Mouse (Mus musculus) inflammation-experienced regulatory T-cells, adult 16 weeks (primary cell): Measurements from ENCODE around the gene Thbs4. TPM values are rescaled to one million over a fixed set of nuclear protein-coding genes. Genes with fewer than 3 reads are reported as not detected.

Source experiments
- polyA plus RNA-seq: library from polyadenylated mRNA; unstranded; fragments of 100-300 nt; shearing (Covaris generic); gene quantifications from one replicate; pipeline ENCODE4 v1.2.1, GENCODE M21; 2017

Thbs4 gene
- not detected for polyA plus RNA-seq

GRCm38 (mm10) chr13:92794462-92795214 is at the start of gene Thbs4:
Gene Thbs4, minus strand, starts transcription at chr13:92794818.

Other genes with a start within 250 kb of the Thbs4 start
- gene Spz1, start 218.6 kb downstream of the Thbs4 start, polyA plus RNA-seq = not detected
- 33.8 TPM for gene Serinc5, start 183.7 kb downstream of the Thbs4 start, polyA plus RNA-seq
- 1.9 TPM for gene Mtx3, start 49.9 kb upstream of the Thbs4 start, polyA plus RNA-seq